Mouse (Mus musculus) midbrain, embryonic 11.5 days (tissue): ENCODE data around the gene Deaf1. TPM values are rescaled to one million over a fixed set of nuclear protein-coding genes. Genes with fewer than 3 reads are reported as not detected.

ENCODE experiments used
- ATAC-seq: fragments of 200-750 bp; cut with Nextera tagmentation; 2 replicates; pipeline ENCODE4 v1.8.0; 2017; ENCODE audit warnings: moderate TSS enrichment, moderate library complexity; ENCODE audit not compliant: low FRiP score
- DNase-seq: peaks from one replicate; pipeline ENCODE4 v3.0.0; 2015; ENCODE audit warnings: low spot score; ENCODE audit errors: missing footprints
- H3K27ac ChIP-seq: fragments of 300-500 bp; sonication (generic); 2 replicates; pipeline ENCODE4 v1.5.1; 2014; ENCODE audit warnings: low read depth, low read length
- H3K27me3 ChIP-seq: fragments of 300-500 bp; sonication (generic); 2 replicates; pipeline ENCODE4 v1.6.1; 2014; ENCODE audit warnings: mild to moderate bottlenecking, low read length, moderate library complexity, mixed read lengths; ENCODE audit not compliant: control insufficient read depth, insufficient read depth
- H3K36me3 ChIP-seq: fragments of 300-500 bp; sonication (generic); 2 replicates; pipeline ENCODE4 v1.6.1; 2014; ENCODE audit warnings: mild to moderate bottlenecking, low read length, moderate library complexity, mixed read lengths; ENCODE audit not compliant: control insufficient read depth, insufficient read depth
- H3K4me1 ChIP-seq: fragments of 300-500 bp; sonication (generic); 2 replicates; pipeline ENCODE4 v1.6.1; 2014; ENCODE audit warnings: low read length; ENCODE audit not compliant: control insufficient read depth, insufficient read depth
- H3K4me2 ChIP-seq: fragments of 300-500 bp; sonication (generic); 2 replicates; pipeline ENCODE4 v1.6.1; 2014; ENCODE audit warnings: mild to moderate bottlenecking, moderate library complexity
- H3K4me3 ChIP-seq: fragments of 300-500 bp; sonication (generic); 2 replicates; pipeline ENCODE4 v1.5.1; 2014; ENCODE audit warnings: low read depth, low read length
- H3K9ac ChIP-seq: fragments of 300-500 bp; sonication (generic); 2 replicates; pipeline ENCODE4 v1.6.1; 2014; ENCODE audit warnings: low read length
- H3K9me3 ChIP-seq: fragments of 300-500 bp; sonication (generic); 2 replicates; pipeline ENCODE4 v1.6.1; 2016; ENCODE audit warnings: low read length; ENCODE audit not compliant: control insufficient read depth
- WGBS: fragments of 180-500 bp; shearing (Covaris S2); extraction: QIAGEN DNeasy Blood & Tissue Kit; methylation state at CpG from one replicate; pipeline ENCODE4 v1.1.7; 2014; 5-methylcytosine and 5-hydroxymethylcytosine counted together
- polyA plus RNA-seq: library from polyadenylated mRNA; unstranded; fragments of >200 nt; fragmentation: Nextera tagmentation; extraction: Ambion mirVana; gene quantifications from 2 replicates; pipeline ENCODE4 v1.2.1, GENCODE M21; 2014

Gene Deaf1
- 61.6 and 66.9 TPM in 2 replicates for polyA plus RNA-seq

GRCm38 (mm10) chr7:141327469-141328372, at the start of gene Deaf1, which contains the start of gene Tmem80:
TSS of gene Deaf1 (minus strand) at chr7:141327690.
TSS of gene Tmem80 (plus strand) at chr7:141327739.
- Histone ChIP-seq H3K4me1 (peaks cover 24% of the 10 kb centered on the region), H3K36me3 (peaks cover 2% of the 10 kb centered on the region), H3K27me3 (no peaks in the 10 kb centered on the region), H3K9me3 (no peaks in the 10 kb centered on the region), H3K4me3 (peak within 1 kb of the TSS; percentile 61), H3K27ac (peak within 1 kb of the TSS; percentile 96), H3K4me2 (peak within 1 kb of the TSS; percentile 97), H3K9ac (peak within 1 kb of the TSS; percentile 93)
- ATAC-seq (peak; percentile 95), DNase-seq (peak; percentile 99)
- under 1% methylated on average over 104 of the region's 105 CpGs for WGBS

DNA sequence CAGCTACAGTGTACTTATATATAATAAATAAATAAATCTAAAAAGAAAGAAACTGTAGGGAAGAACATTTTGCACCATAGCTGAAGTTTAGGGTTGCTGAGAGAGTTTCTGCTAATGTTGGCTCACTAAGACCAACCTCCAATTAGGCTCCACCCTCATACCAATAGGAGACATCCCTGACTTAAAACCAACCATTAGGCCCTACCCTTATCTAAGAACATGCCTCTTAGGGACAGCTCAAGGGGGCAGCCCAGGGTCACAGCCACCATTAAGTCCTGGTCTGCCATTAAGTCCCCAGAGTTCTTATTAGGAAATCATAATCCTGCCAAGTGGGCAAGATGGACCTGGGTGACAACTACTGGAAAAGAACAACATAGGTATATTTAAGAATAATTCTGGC, 46.9 kb upstream of the Deaf1 start:
- Histone ChIP-seq H3K27ac (no peak overlapping the region), H3K4me1 (no peaks in the 10 kb centered on the region), H3K27me3 (no peaks in the 10 kb centered on the region), H3K9me3 (no peaks in the 10 kb centered on the region), H3K4me2 (no peak overlapping the region), H3K9ac (no peak overlapping the region), H3K36me3 (no peaks in the 10 kb centered on the region), H3K4me3 (no peak overlapping the region)
- DNase-seq = no peak
- no peak for ATAC-seq

- Histone ChIP-seq H3K36me3 (no peaks in the 10 kb centered on the region), H3K9me3 (no peaks in the 10 kb centered on the region), H3K4me1 (no peaks in the 10 kb centered on the region), H3K9ac (no peak overlapping the region), H3K4me3 (no peak overlapping the region), H3K27me3 (no peaks in the 10 kb centered on the region), H3K4me2 (no peak overlapping the region), H3K27ac (no peak overlapping the region)
- DNase-seq (no peak), ATAC-seq (no peak)
- 45% methylated on average over 6 of the region's 6 CpGs for WGBS
These were observed 46.1 kb upstream of the Deaf1 start for GRCm38 (mm10) chr7:141373611-141374010.

DNA sequence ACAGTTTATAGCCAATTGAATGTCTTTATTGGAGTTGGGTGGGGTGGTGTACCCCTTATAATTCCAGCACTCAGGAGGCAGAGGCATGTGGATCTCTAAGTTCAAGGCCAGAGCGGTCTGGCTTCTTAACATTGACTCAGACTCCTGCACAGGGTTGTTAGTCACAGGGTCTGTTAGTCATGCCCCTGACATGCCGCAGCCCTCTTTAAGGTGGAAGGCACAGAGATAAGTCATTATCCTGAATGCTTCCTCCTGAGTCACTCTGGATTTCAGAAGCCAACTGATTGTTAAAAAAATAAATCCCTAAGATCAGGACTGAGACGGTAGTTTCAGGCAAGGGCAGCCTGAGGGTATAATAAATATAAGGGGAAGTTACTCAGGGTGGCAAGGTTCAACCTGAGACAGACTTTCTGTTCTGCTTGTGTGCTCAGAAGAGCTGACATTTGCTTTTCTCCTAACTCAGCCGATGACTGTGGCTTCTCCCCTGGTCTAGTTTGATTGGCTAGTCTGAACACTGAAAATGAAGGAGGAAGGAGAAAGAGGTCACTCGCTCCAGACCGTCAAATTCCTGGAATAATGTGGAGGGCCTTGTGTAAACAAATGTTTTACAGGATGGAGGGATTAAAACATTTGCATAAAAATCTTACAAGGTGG, 44.6 kb upstream of the Deaf1 start:
- ATAC-seq (no peak), DNase-seq (no peak)
- no peak overlapping the region for H3K4me3 ChIP-seq

GRCm38 (mm10) chr7:141369918-141370317, 42.4 kb upstream of the Deaf1 start:
- Histone ChIP-seq H3K9ac (no peak overlapping the region), H3K4me3 (no peak overlapping the region), H3K27ac (no peak overlapping the region), H3K4me1 (no peaks in the 10 kb centered on the region), H3K27me3 (no peaks in the 10 kb centered on the region), H3K9me3 (no peaks in the 10 kb centered on the region), H3K4me2 (no peak overlapping the region), H3K36me3 (no peaks in the 10 kb centered on the region)
- no peak for DNase-seq
- 76% methylated on average over 5 of the region's 5 CpGs for WGBS
- no peak for ATAC-seq

More for the DNA sequence above, 44.6 kb upstream of the Deaf1 start:
- no peaks in the 10 kb centered on the region for H3K36me3 ChIP-seq
- WGBS = 74% methylated on average over 6 of the region's 6 CpGs
- H3K27ac ChIP-seq = no peak overlapping the region
- no peaks in the 10 kb centered on the region for H3K4me1 ChIP-seq
- H3K4me2 ChIP-seq = no peak overlapping the region
- no peak overlapping the region for H3K9ac ChIP-seq
- H3K27me3 ChIP-seq = no peaks in the 10 kb centered on the region
- no peaks in the 10 kb centered on the region for H3K9me3 ChIP-seq

DNA sequence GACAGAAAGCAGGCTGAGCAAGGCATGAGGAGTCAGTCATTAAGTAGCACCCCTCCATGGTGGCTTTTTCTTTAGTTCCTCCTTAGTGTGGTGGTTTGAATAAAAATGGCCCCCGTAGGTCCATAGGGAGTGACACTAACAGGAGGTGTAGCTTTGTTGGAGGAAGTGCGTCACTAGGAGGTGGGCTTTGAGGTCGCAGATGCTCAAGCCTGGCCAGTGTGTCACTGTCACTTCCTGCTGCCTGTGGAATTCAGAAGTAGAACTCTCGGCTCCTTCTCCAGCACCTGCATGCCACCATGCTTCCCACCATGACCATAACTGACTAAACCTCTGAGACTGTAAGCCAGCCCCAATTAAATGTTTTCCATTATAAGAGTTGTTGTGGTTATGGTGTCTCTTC, 39.9 kb upstream of the Deaf1 start:
- Histone ChIP-seq H3K9me3 (no peaks in the 10 kb centered on the region), H3K4me1 (no peaks in the 10 kb centered on the region), H3K36me3 (no peaks in the 10 kb centered on the region), H3K27ac (no peak overlapping the region), H3K27me3 (no peaks in the 10 kb centered on the region), H3K9ac (no peak overlapping the region), H3K4me3 (no peak overlapping the region), H3K4me2 (no peak overlapping the region)
- WGBS = 85% methylated on average over 4 of the region's 4 CpGs
- no peak for ATAC-seq
- DNase-seq = no peak

- H3K9me3 ChIP-seq = no peaks in the 10 kb centered on the region
- peaks cover 5% of the 10 kb centered on the region for H3K27me3 ChIP-seq
- DNase-seq (no peak), ATAC-seq (no peak)
- H3K4me2 ChIP-seq = no peak overlapping the region
- no peak overlapping the region for H3K4me3 ChIP-seq
- no peaks in the 10 kb centered on the region for H3K36me3 ChIP-seq
- no peak overlapping the region for H3K27ac ChIP-seq
- no peaks in the 10 kb centered on the region for H3K4me1 ChIP-seq
- WGBS = 71% methylated on average over 3 of the region's 3 CpGs
- H3K9ac ChIP-seq = no peak overlapping the region
These were observed 37.6 kb upstream of the Deaf1 start for GRCm38 (mm10) chr7:141365049-141365445.

DNA sequence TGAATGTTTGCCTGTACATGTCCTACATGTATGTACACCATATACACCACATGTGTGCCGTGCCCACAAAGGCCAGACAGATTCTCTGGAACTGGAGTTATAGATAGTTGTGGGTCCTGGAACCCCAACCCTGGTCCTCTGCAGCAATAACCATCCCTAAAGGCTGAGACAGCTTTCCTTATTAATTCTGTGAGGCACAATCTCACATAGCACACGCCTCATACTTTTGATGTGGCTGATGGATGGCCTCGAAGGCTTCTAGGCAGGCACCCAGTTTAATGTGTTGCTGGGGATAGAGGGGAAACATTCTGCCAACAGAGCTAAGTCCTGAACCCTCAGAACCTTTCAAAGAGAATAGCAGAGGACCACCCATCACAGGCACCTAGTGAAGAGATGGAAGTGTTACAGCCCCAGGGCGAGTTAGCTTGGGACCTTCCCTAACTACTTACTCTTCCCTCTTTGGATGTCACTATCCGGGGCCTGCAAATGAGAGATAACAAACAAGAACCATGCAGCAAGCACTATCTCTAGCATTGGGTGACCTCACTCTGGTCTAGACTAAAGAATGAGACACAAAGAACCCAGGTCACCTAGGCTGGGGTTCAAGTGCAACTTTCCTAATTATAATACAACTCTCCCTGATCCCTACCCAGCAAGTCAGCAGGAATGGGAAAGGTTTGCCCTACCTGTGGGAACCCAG, 37.0 kb upstream of the Deaf1 start:
- ATAC-seq (no peak), DNase-seq (no peak)
- no peak overlapping the region for H3K27ac ChIP-seq
- no peaks in the 10 kb centered on the region for H3K4me1 ChIP-seq
- H3K4me2 ChIP-seq = no peak overlapping the region
- no peaks in the 10 kb centered on the region for H3K36me3 ChIP-seq
- H3K27me3 ChIP-seq = peaks cover 5% of the 10 kb centered on the region
- 82% methylated on average over 5 of the region's 5 CpGs for WGBS
- H3K9ac ChIP-seq = no peak overlapping the region
- H3K4me3 ChIP-seq = no peak overlapping the region
- no peaks in the 10 kb centered on the region for H3K9me3 ChIP-seq

DNA sequence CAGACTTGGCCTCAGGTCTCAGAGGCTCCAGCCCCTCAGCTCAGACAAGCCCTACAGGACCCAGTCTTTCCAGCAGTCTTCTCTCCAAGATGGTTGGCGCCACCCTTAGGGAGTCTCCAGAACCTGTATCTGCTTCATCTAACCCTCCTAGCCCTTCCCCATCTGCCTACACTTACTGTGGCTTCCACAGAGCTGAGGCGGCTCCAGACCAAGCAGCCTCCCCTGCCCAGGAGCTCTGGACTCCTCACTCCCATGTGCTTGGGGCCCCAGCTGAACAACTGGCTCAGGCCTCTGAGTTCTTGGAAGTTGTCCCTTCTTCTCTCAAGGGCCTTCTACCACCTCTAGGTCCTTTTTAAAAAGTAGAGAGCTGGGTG, 36.2 kb upstream of the Deaf1 start:
- WGBS = 73% methylated on average over 2 of the region's 2 CpGs
- Histone ChIP-seq H3K4me2 (no peak overlapping the region), H3K27ac (no peak overlapping the region), H3K4me1 (no peaks in the 10 kb centered on the region), H3K4me3 (no peak overlapping the region), H3K36me3 (no peaks in the 10 kb centered on the region), H3K27me3 (peaks cover 5% of the 10 kb centered on the region), H3K9me3 (no peaks in the 10 kb centered on the region), H3K9ac (no peak overlapping the region)
- ATAC-seq = peak; percentile 7; the same call in 1 of the 2 replicates
- no peak for DNase-seq
